Mouse (Mus musculus): ENCODE measurements around the gene Cacna1a. TPM values are rescaled to one million over a fixed set of nuclear protein-coding genes. Genes with fewer than 3 reads are reported as not detected.
"Not testable (repeated sequence)": the region's sequence is repeated elsewhere in the genome, so short reads cannot be mapped to it uniquely, and the experiment has no call there.

The Cacna1a gene
- total and polyA plus RNA-seq, 3 experiments, result 3.2 to 5.1 TPM; not detected in 1

- not testable (repeated sequence) for H3K9ac ChIP-seq (ENCODE audit: control insufficient read depth, low read depth, low read length, poor library complexity, severe bottlenecking); H3K36me3 ChIP-seq (ENCODE audit: control insufficient read depth in 1 of 2, insufficient read depth in 2 of 2, low read length in 2 of 2); H3K79me2 ChIP-seq (ENCODE audit: control insufficient read depth, insufficient read depth, low read length, poor library complexity); H3K27me3 ChIP-seq (ENCODE audit: control insufficient read depth in 1 of 2, insufficient read depth in 2 of 2, low read length in 2 of 2); H3K4me3 ChIP-seq (ENCODE audit: control insufficient read depth in 1 of 2, insufficient read depth in 1 of 2, low read depth in 2 of 2, low read length in 2 of 2); H3K9me3 ChIP-seq (replicated peaks; ENCODE audit: insufficient read depth, low read length); H3K27ac ChIP-seq (ENCODE audit: control insufficient read depth, low read depth, low read length); H3K4me1 ChIP-seq (ENCODE audit: control insufficient read depth in 1 of 2, insufficient read depth in 2 of 2, low read length in 2 of 2); DNase-seq (ENCODE audit: low read depth, low spot score)
- peak; percentile 23 for TF ChIP-seq SMC3 (IDR thresholded peaks at IDR 0.05; ENCODE audit: low read depth, low read length)
- peak in 2 of 3 experiments; percentile 13 to 26; a peak in 2 of 6 replicates for TF ChIP-seq CTCF (IDR thresholded peaks at IDR 0.05 in 2 of 3, conservative IDR thresholded peaks at IDR 0.05 in 1 of 3; ENCODE audit: control insufficient read depth in 1 of 3, insufficient read depth in 1 of 3, low read depth in 2 of 3, low read length in 3 of 3, poor library complexity in 1 of 3, severe bottlenecking in 1 of 3)
- peak; percentile 19 for TF ChIP-seq RAD21 (IDR thresholded peaks at IDR 0.05; ENCODE audit: low read depth, low read length)
Observed at GRCm38 (mm10) chr8:84509764-84510163, 121.5 kb downstream of the Cacna1a start.

GRCm38 (mm10) chr8:84511621-84512020, 123.4 kb downstream of the Cacna1a start:
- Histone ChIP-seq H3K4me3 (ENCODE audit: control insufficient read depth in 1 of 2, insufficient read depth in 1 of 2, low read depth in 2 of 2, low read length in 2 of 2) (no peak overlapping the region), H3K36me3 (ENCODE audit: control insufficient read depth in 1 of 2, insufficient read depth in 2 of 2, low read length in 2 of 2) (no peaks in the 10 kb centered on the region), H3K27me3 (ENCODE audit: control insufficient read depth in 1 of 2, insufficient read depth in 2 of 2, low read length in 2 of 2) (peaks cover 0 to 2% of the 10 kb centered on the region in 2 experiments; a peak in 1 of 4 replicates), H3K27ac (ENCODE audit: control insufficient read depth, low read depth, low read length) (no peak overlapping the region), H3K9ac (ENCODE audit: control insufficient read depth, low read depth, low read length, poor library complexity, severe bottlenecking) (no peak overlapping the region), H3K79me2 (ENCODE audit: control insufficient read depth, insufficient read depth, low read length, poor library complexity) (no peaks in the 10 kb centered on the region), H3K4me1 (ENCODE audit: control insufficient read depth in 1 of 2, insufficient read depth in 2 of 2, low read length in 2 of 2) (no peaks in the 10 kb centered on the region), H3K9me3 (replicated peaks; ENCODE audit: insufficient read depth, low read length) (no peaks in the 10 kb centered on the region)
- TF ChIP-seq ZMIZ1 (IDR thresholded peaks at IDR 0.05; ENCODE audit: low read depth, low read length) (no peak), RAD21 (IDR thresholded peaks at IDR 0.05; ENCODE audit: low read depth, low read length) (no peak), USF1 (IDR thresholded peaks at IDR 0.05; ENCODE audit: low read depth, low read length) (no peak), KAT2A (conservative IDR thresholded peaks at IDR 0.05; ENCODE audit: low read depth, low read length) (no peak), ETS1 (IDR thresholded peaks at IDR 0.05; ENCODE audit: low read depth, low read length) (no peak), MAX (IDR thresholded peaks at IDR 0.05; ENCODE audit: low read length) (no peak), MAFK (IDR thresholded peaks at IDR 0.05; ENCODE audit: borderline replicate concordance, low read depth, low read length) (no peak), POLR2AphosphoS2 (IDR thresholded peaks at IDR 0.05; ENCODE audit: low read length) (no peak), BHLHE40 (IDR thresholded peaks at IDR 0.05; ENCODE audit: borderline replicate concordance, low read depth, low read length) (no peak), RCOR1 (IDR thresholded peaks at IDR 0.05; ENCODE audit: low read depth, low read length) (no peak), MYC (IDR thresholded peaks at IDR 0.05; ENCODE audit: low read depth, low read length) (no peak), CTCF (IDR thresholded peaks at IDR 0.05 in 2 of 3, conservative IDR thresholded peaks at IDR 0.05 in 1 of 3; ENCODE audit: control insufficient read depth in 1 of 3, insufficient read depth in 1 of 3, low read depth in 2 of 3, low read length in 3 of 3, poor library complexity in 1 of 3, severe bottlenecking in 1 of 3) (no peak), SIN3A (IDR thresholded peaks at IDR 0.05; ENCODE audit: low read length) (no peak), CHD2 (IDR thresholded peaks at IDR 0.05; ENCODE audit: low read length) (no peak), ZC3H11A (IDR thresholded peaks at IDR 0.05; ENCODE audit: low read depth, low read length) (no peak), POLR2A (IDR thresholded peaks at IDR 0.05; ENCODE audit: control insufficient read depth in 1 of 2, insufficient read depth in 1 of 2, low read depth in 1 of 2, low read length in 2 of 2, poor library complexity in 1 of 2) (no peak), UBTF (IDR thresholded peaks at IDR 0.05; ENCODE audit: borderline replicate concordance, insufficient read depth, low read depth, low read length) (no peak), ELF1 (IDR thresholded peaks at IDR 0.05; ENCODE audit: low read depth, low read length) (no peak), CHD1 (IDR thresholded peaks at IDR 0.05; ENCODE audit: low read depth, low read length) (no peak), HCFC1 (IDR thresholded peaks at IDR 0.05; ENCODE audit: low read depth, low read length) (no peak)
- no peak for DNase-seq (ENCODE audit: low read depth, low spot score)

Measured in MEL (cell line).